Mouse (Mus musculus) erythroid progenitor cell, adult 5-6 weeks (primary cell): ENCODE results near the gene Sult2a3. TPM values are rescaled to one million over a fixed set of nuclear protein-coding genes. Genes with fewer than 3 reads are reported as not detected.
"Not testable (repeated sequence)": the region's sequence is repeated elsewhere in the genome, so short reads cannot be mapped to it uniquely, and the experiment has no call there.

ENCODE experiments used
- ATAC-seq: replicated peaks from 2 replicates; pipeline ENCODE4 v1.8.0; 2016; ENCODE audit warnings: moderate number of reproducible peaks, mild to moderate bottlenecking, moderate TSS enrichment, inconsistent platforms; ENCODE audit not compliant: poor library complexity, low FRiP score, severe bottlenecking
- total RNA-seq, 2 experiments: library from RNA; stranded (forward) in 1 of 2; stranded (reverse) in 1 of 2; fragments of 150-400 nt in 1 of 2; fragments of 186-747, 209-891 nt in 1 of 2; gene quantifications; 2 replicates each; pipeline versions ENCODE4 v1.2.3 to v1.2.4; 2015 to 2017; ENCODE audit warnings: low replicate concordance in 2 of 2

Sult2a3 gene
- total RNA-seq (2015; ENCODE audit: low replicate concordance) (not detected in 2 replicates), total RNA-seq (2017; ENCODE audit: low replicate concordance) (not detected in 2 replicates)

- no peak for ATAC-seq
These were observed at the start of gene Sult2a3 for GRCm38 (mm10) chr7:14122944-14123343. Sult2a3 (minus strand) TSS chr7:14123044.

DNA sequence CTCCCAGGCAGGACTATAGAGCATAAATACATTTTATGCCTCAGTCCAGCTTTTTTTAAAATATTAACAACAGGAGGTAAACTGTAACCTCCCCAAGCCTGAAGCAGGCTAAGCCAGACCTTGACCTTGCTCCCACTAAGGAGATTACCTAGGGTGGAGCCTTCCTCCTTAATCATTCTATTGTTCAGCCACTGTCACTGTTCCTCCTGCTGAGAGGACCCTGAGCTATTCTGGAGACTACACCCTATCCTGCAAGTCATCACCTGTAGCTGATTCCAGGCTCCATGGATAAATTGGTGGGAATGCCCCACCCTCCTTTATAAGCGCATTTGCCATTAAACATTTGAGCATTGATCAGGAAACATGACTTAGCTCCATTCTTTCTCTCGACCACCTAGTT, 2.4 kb downstream of the Sult2a3 start:
- ATAC-seq = no peak

- ATAC-seq = not testable (repeated sequence)
These were observed 3.0 kb downstream of the Sult2a3 start for GRCm38 (mm10) chr7:14119865-14120264.

GRCm38 (mm10) chr7:14116761-14117160, 6.1 kb downstream of the Sult2a3 start:
- no peak for ATAC-seq

DNA sequence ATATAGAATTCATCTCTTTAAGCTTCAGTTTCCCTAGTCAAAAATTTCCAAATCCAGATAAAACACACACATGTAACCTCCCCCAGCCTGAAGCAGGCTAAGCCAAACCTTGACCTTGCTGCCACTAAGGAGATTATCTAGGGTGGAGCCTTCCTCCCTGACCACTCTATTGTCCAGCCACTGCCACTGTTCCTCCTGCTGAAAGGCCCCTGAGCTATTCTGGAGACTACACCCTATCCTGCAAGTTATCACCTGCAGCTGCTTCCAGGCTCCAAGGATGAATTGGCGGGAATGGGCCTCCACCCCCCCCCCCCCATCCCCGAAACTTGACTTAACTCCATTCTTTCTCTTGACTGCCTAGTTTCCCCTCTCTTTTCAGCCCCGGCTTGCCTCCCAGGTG, 8.4 kb downstream of the Sult2a3 start:
- ATAC-seq = not testable (repeated sequence)

GRCm38 (mm10) chr7:14047821-14048220, 75.0 kb downstream of the Sult2a3 start:
- not testable (repeated sequence) for ATAC-seq

DNA sequence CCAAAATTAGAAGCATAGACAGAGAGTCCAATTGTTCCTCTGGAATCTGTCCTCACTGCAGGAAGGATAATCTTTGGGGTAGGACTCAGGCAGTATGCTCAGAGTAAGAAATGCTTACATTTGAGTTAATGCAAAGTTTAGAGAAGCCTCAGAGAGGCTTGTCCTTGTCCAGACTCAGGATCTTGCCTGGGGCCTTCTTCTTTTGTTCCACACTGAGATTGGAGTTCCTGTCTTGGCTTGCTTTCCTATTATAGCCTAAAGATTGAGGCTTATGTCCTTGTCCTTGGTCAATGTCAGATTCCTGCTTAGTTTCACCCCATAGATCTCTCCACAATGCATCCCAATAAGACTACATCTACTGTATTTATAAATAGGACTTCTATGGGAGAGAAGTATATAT, 92.0 kb downstream of the Sult2a3 start:
- not testable (repeated sequence) for ATAC-seq

Other genes starting within 250 kb of the Sult2a3 start
- not detected in 2 replicates for gene Sult2a4, start 133.4 kb downstream of the Sult2a3 start, total RNA-seq (2015; ENCODE audit: low replicate concordance)
- gene Sult2a4, start 133.4 kb downstream of the Sult2a3 start, total RNA-seq (2017; ENCODE audit: low replicate concordance) = not detected in 2 replicates
- not detected in 2 replicates for gene Sult2a6, start 131.8 kb upstream of the Sult2a3 start, total RNA-seq (2015; ENCODE audit: low replicate concordance)
- gene Sult2a6, start 131.8 kb upstream of the Sult2a3 start, total RNA-seq (2017; ENCODE audit: low replicate concordance) = not detected in 2 replicates
- not detected in 2 replicates for gene Obox8, start 210.5 kb upstream of the Sult2a3 start, total RNA-seq (2015; ENCODE audit: low replicate concordance)
- gene Obox8, start 210.5 kb upstream of the Sult2a3 start, total RNA-seq (2017; ENCODE audit: low replicate concordance) = not detected in 2 replicates